Mouse (Mus musculus) spleen, postnatal 4 days (tissue): ENCODE results near the gene Xrra1.
A peak's percentile ranks its signal among the peaks of the same experiment; 100 is the strongest.

Experiments used
- DNase-seq, 2 experiments: peaks; one replicate each; pipeline ENCODE4 v3.0.0; 2022; ENCODE audit warnings: low spot score in 2 of 2

Gene Xrra1

GRCm38 (mm10) chr7:99953442-99954098, 94.7 kb downstream of the Xrra1 start:
- DNase-seq: no peak

GRCm38 (mm10) chr7:99954212-99954611, 95.3 kb downstream of the Xrra1 start:
- DNase-seq: no peak

GRCm38 (mm10) chr7:99956095-99956494, 97.2 kb downstream of the Xrra1 start:
- no peak for DNase-seq

GRCm38 (mm10) chr7:99957226-99957965, 98.5 kb downstream of the Xrra1 start:
- no peak for DNase-seq

GRCm38 (mm10) chr7:99960571-99960970, 101.7 kb downstream of the Xrra1 start:
- DNase-seq: peak in 1 of 2 experiments; percentile 50

GRCm38 (mm10) chr7:99961518-99961917, 102.6 kb downstream of the Xrra1 start:
- DNase-seq: no peak

- peak in 1 of 2 experiments; percentile 57 for DNase-seq
These were observed 103.8 kb downstream of the Xrra1 start for GRCm38 (mm10) chr7:99962536-99963236.

- peak in 1 of 2 experiments; percentile 37 for DNase-seq
These were observed 104.4 kb downstream of the Xrra1 start for GRCm38 (mm10) chr7:99963237-99963860.

- DNase-seq: no peak
These were observed 106.3 kb downstream of the Xrra1 start for GRCm38 (mm10) chr7:99965020-99965841.

GRCm38 (mm10) chr7:99966011-99966721, 107.2 kb downstream of the Xrra1 start:
- no peak for DNase-seq
